8 mouse cellular contexts compared by ENCODE assay signal in genomic region chr11:116412028-116412827, GRCm38 (mm10). TPM values are rescaled to one million over a fixed set of nuclear protein-coding genes. Genes with fewer than 3 reads are reported as not detected.
DNase-seq lines count a peak whose midpoint lies in the region; ATAC-seq and TF ChIP-seq lines count a peak whose summit lies in the region.

No protein-coding gene starts in this region.

- H3K27ac ChIP-seq in spleen, adult 2 months (ENCODE audit: insufficient read depth, low read length), result no peak overlapping the region
- H3K27ac ChIP-seq in forebrain, postnatal 0 days (ENCODE audit: low read depth, low read length), result peak overlapping the region; percentile 94
- H3K27ac ChIP-seq in limb, embryonic 14.5 days (replicated peaks; ENCODE audit: low read depth, low read length), result 0 out of 2 replicates have a peak overlapping the region, but pooled peaks have one; percentile 13
- peak overlapping the region; percentile 94 for H3K27ac ChIP-seq in neural tube, embryonic 14.5 days (ENCODE audit: low read depth, low read length)

- H3K36me3 ChIP-seq in spleen, adult 2 months (ENCODE audit: control insufficient read depth, insufficient read depth, low read length), result no peaks in the 10 kb centered on the region
- H3K36me3 ChIP-seq in forebrain, postnatal 0 days (ENCODE audit: insufficient read depth), result no peaks in the 10 kb centered on the region
- no peaks in the 10 kb centered on the region for H3K36me3 ChIP-seq in limb, embryonic 14.5 days (ENCODE audit: control insufficient read depth, insufficient read depth, low read length)
- no peaks in the 10 kb centered on the region for H3K36me3 ChIP-seq in neural tube, embryonic 14.5 days (ENCODE audit: control insufficient read depth, insufficient read depth, low read length)

- H3K4me3 ChIP-seq in spleen, adult 2 months (ENCODE audit: extremely low read depth, insufficient read depth, insufficient read length), result peak overlapping the region; percentile 86
- H3K4me3 ChIP-seq in forebrain, postnatal 0 days (ENCODE audit: low read depth, low read length), result peak overlapping the region; percentile 97
- peak overlapping the region; percentile 78 for H3K4me3 ChIP-seq in limb, embryonic 14.5 days (replicated peaks; ENCODE audit: low read length)
- H3K4me3 ChIP-seq in neural tube, embryonic 14.5 days (ENCODE audit: low read depth, low read length), result peak overlapping the region; percentile 89

- peaks cover 19% of the 10 kb centered on the region for H3K4me1 ChIP-seq in spleen, adult 2 months (ENCODE audit: control insufficient read depth, insufficient read depth, insufficient read length)
- H3K4me1 ChIP-seq in forebrain, postnatal 0 days (ENCODE audit: insufficient read depth), result peaks cover 9% of the 10 kb centered on the region
- H3K4me1 ChIP-seq in limb, embryonic 14.5 days (ENCODE audit: control insufficient read depth, insufficient read depth, low read length), result peaks cover 16% of the 10 kb centered on the region
- H3K4me1 ChIP-seq in neural tube, embryonic 14.5 days (ENCODE audit: control insufficient read depth, insufficient read depth, low read length), result peaks cover 13% of the 10 kb centered on the region

- no peak for TF ChIP-seq CTCF in spleen, adult 2 months (IDR thresholded peaks at IDR 0.05; ENCODE audit: extremely low read depth, insufficient read depth, insufficient read length, insufficient replicate concordance)
- TF ChIP-seq CTCF in forebrain, postnatal 0 days (IDR thresholded peaks at IDR 0.05; ENCODE audit: low read depth), result no peak

- H3K4me2 ChIP-seq in forebrain, postnatal 0 days (ENCODE audit: low read depth), result peak overlapping the region; percentile 94
- H3K4me2 ChIP-seq in limb, embryonic 14.5 days (replicated peaks; ENCODE audit: low read depth, low read length, severe bottlenecking), result peak overlapping the region; percentile 100
- H3K4me2 ChIP-seq in neural tube, embryonic 14.5 days (ENCODE audit: low read depth, low read length), result peak overlapping the region; percentile 92

- H3K27me3 ChIP-seq in spleen, adult 2 months (ENCODE audit: control insufficient read depth, insufficient read depth, low read length), result no peaks in the 10 kb centered on the region
- H3K27me3 ChIP-seq in forebrain, postnatal 0 days (ENCODE audit: insufficient read depth, low read length), result no peaks in the 10 kb centered on the region
- H3K27me3 ChIP-seq in limb, embryonic 14.5 days (ENCODE audit: control insufficient read depth, insufficient read depth, low read length), result no peaks in the 10 kb centered on the region
- H3K27me3 ChIP-seq in neural tube, embryonic 14.5 days (ENCODE audit: control insufficient read depth, insufficient read depth, low read length), result no peaks in the 10 kb centered on the region

- peak overlapping the region; percentile 92 for H3K9ac ChIP-seq in forebrain, postnatal 0 days
- peak overlapping the region; percentile 83 for H3K9ac ChIP-seq in limb, embryonic 14.5 days (ENCODE audit: low read depth, low read length, severe bottlenecking)
- H3K9ac ChIP-seq in neural tube, embryonic 14.5 days (replicated peaks; ENCODE audit: low read depth, low read length), result peak overlapping the region; percentile 94

- ATAC-seq in forebrain, postnatal 0 days, result peak; percentile 19
- peak; percentile 21; the same call in 1 of the 2 replicates for ATAC-seq in limb, embryonic 14.5 days (ENCODE audit: low FRiP score, low read depth)
- peak; percentile 25; the same call in 1 of the 2 replicates for ATAC-seq in neural tube, embryonic 14.5 days (ENCODE audit: low read depth)

- no peak for TF ChIP-seq POLR2A in spleen, adult 2 months (IDR thresholded peaks at IDR 0.05; ENCODE audit: low read depth, low read length)
- no peak for TF ChIP-seq POLR2A in limb, embryonic 14.5 days (IDR thresholded peaks at IDR 0.05; ENCODE audit: borderline replicate concordance, extremely low read depth, insufficient read depth, insufficient read length)

- 1% methylated on average over 71 of the region's 76 CpGs for WGBS in spleen, adult 2 months
- 5% methylated on average over 58 of the region's 76 CpGs for WGBS in forebrain, postnatal 0 days
- WGBS in limb, embryonic 14.5 days, result 3% methylated on average over 41 of the region's 76 CpGs
- WGBS in neural tube, embryonic 14.5 days, result under 1% methylated on average over 60 of the region's 76 CpGs

- no peaks in the 10 kb centered on the region for H3K9me3 ChIP-seq in forebrain, postnatal 0 days (ENCODE audit: low read length)
- no peaks in the 10 kb centered on the region for H3K9me3 ChIP-seq in limb, embryonic 14.5 days (ENCODE audit: control insufficient read depth, low read length)
- H3K9me3 ChIP-seq in neural tube, embryonic 14.5 days (ENCODE audit: control insufficient read depth, low read length), result no peaks in the 10 kb centered on the region

- peak; percentile 35 for DNase-seq in adrenal gland, postnatal 10 days
- no peak for DNase-seq in adrenal gland, adult 2 months
- DNase-seq in spleen, adult 2 months (ENCODE audit: low read depth in 1 of 2, low spot score in 2 of 2), result no peak
- DNase-seq in spleen, postnatal 36 days (ENCODE audit: low spot score in 2 of 2), result no peak
- peak; percentile 48 for DNase-seq in forebrain, postnatal 0 days
- DNase-seq in limb, embryonic 14.5 days (ENCODE audit: low spot score), result no peak
- DNase-seq in urinary bladder, adult 2 months (ENCODE audit: low spot score), result no peak

RNA-seq across cellular contexts. Expression of gene Rnf157, which starts 0.6 kb away (rescaled TPM):
- 10 to 100 TPM; 11.2 to 16.5 TPM for total RNA-seq in adrenal gland, postnatal 10 days (2021)
- total RNA-seq in adrenal gland, adult 2 months (2021), result 1 to 10 TPM; 6.8 to 7.2 TPM
- polyA plus RNA-seq in adrenal gland, adult 2 months (2012; rRNA removed), result 4.6 and 5.5 TPM in 2 replicates
- 10.7 and 16.2 TPM in 2 replicates for polyA plus RNA-seq in spleen, adult 2 months (2012; rRNA removed)
- 92.7 and 105 TPM in 2 replicates for total RNA-seq in forebrain, postnatal 0 days (2014; rRNA removed)
- polyA plus RNA-seq in forebrain, postnatal 0 days (2015; fragmentation: Nextera tagmentation; extraction: Ambion mirVana), result 47.3 and 56.7 TPM in 2 replicates
- 20.1 and 23.2 TPM in 2 replicates for polyA plus RNA-seq in limb, embryonic 14.5 days (2012; rRNA removed)
- 17.3 and 19.7 TPM in 2 replicates for polyA plus RNA-seq in limb, embryonic 14.5 days (2014; fragmentation: Nextera tagmentation; extraction: Ambion mirVana)
- polyA plus RNA-seq in neural tube, embryonic 14.5 days (2014; fragmentation: Nextera tagmentation; extraction: Ambion mirVana), result 63.5 and 87.7 TPM in 2 replicates
- polyA plus RNA-seq in urinary bladder, adult 2 months (2012; rRNA removed), result 5.0 and 8.3 TPM in 2 replicates

RNA-seq across cellular contexts. Expression of gene Ubald2, which starts 21.7 kb away (rescaled TPM):
- total RNA-seq in adrenal gland, postnatal 10 days (2021), result 10 to 100 TPM; 47.9 to 51.1 TPM
- 10 to 100 TPM; 16.3 to 35.2 TPM for total RNA-seq in adrenal gland, adult 2 months (2021)
- 119 and 158 TPM in 2 replicates for polyA plus RNA-seq in adrenal gland, adult 2 months (2012; rRNA removed)
- polyA plus RNA-seq in spleen, adult 2 months (2012; rRNA removed), result 152 and 245 TPM in 2 replicates
- 88.0 and 127 TPM in 2 replicates for total RNA-seq in forebrain, postnatal 0 days (2014; rRNA removed)
- polyA plus RNA-seq in forebrain, postnatal 0 days (2015; fragmentation: Nextera tagmentation; extraction: Ambion mirVana), result 50.6 and 68.5 TPM in 2 replicates
- polyA plus RNA-seq in limb, embryonic 14.5 days (2012; rRNA removed), result 131 and 148 TPM in 2 replicates
- polyA plus RNA-seq in limb, embryonic 14.5 days (2014; fragmentation: Nextera tagmentation; extraction: Ambion mirVana), result 46.2 and 48.6 TPM in 2 replicates
- polyA plus RNA-seq in neural tube, embryonic 14.5 days (2014; fragmentation: Nextera tagmentation; extraction: Ambion mirVana), result 64.0 and 68.4 TPM in 2 replicates
- 89.8 and 104 TPM in 2 replicates for polyA plus RNA-seq in urinary bladder, adult 2 months (2012; rRNA removed)

RNA-seq across cellular contexts. Expression of gene Qrich2, which starts 53.8 kb away (rescaled TPM):
- total RNA-seq in adrenal gland, postnatal 10 days (2021), result not detected
- not detected for total RNA-seq in adrenal gland, adult 2 months (2021)
- 0.06 TPM in 1 of 2 replicates, not detected in the other for polyA plus RNA-seq in adrenal gland, adult 2 months (2012; rRNA removed)
- 0.07 and 0.14 TPM in 2 replicates for polyA plus RNA-seq in spleen, adult 2 months (2012; rRNA removed)
- total RNA-seq in forebrain, postnatal 0 days (2014; rRNA removed), result not detected in 2 replicates
- not detected in 2 replicates for polyA plus RNA-seq in forebrain, postnatal 0 days (2015; fragmentation: Nextera tagmentation; extraction: Ambion mirVana)
- polyA plus RNA-seq in limb, embryonic 14.5 days (2012; rRNA removed), result 0.09 and 0.33 TPM in 2 replicates
- 0.17 and 0.36 TPM in 2 replicates for polyA plus RNA-seq in limb, embryonic 14.5 days (2014; fragmentation: Nextera tagmentation; extraction: Ambion mirVana)
- polyA plus RNA-seq in neural tube, embryonic 14.5 days (2014; fragmentation: Nextera tagmentation; extraction: Ambion mirVana), result not detected in 2 replicates
- polyA plus RNA-seq in urinary bladder, adult 2 months (2012; rRNA removed), result 0.06 and 0.12 TPM in 2 replicates

Comparison
In these comparisons a context has a peak if more than half of its experiments do, and no peak if none do; other contexts are left out.
1. DNase-seq: peak in adrenal gland, postnatal 10 days (single experiment) and forebrain, postnatal 0 days (single experiment); none in adrenal gland, adult 2 months (single experiment), spleen, adult 2 months (0 of 2), spleen, postnatal 36 days (0 of 2), limb, embryonic 14.5 days (single experiment) and urinary bladder, adult 2 months (single experiment).
2. Peak in every context shown above with its lines, with median percentiles within 50 percentile points of each other: H3K4me3 ChIP-seq, ATAC-seq, H3K4me2 ChIP-seq and H3K9ac ChIP-seq.